Mouse (Mus musculus): ENCODE measurements at regions not wholly inside any gene's neighbourhood (a gene's known extent, or its start where the extent isn't known, plus 50 kb on each side); places are given as distances from the start of the nearest gene placed in this dataset.

- TF ChIP-seq POLR2A (IDR thresholded peaks at IDR 0.05; ENCODE audit: low read depth, low read length): no peak
- TF ChIP-seq CTCF (conservative IDR thresholded peaks at IDR 0.05; ENCODE audit: insufficient read depth, insufficient read length, low read depth, low read length): no peak
These were observed 457.9 kb downstream of the Prkd1 start for GRCm38 (mm10) chr12:50190892-50191539.
